ENCODE assay signal across 27 mouse cellular contexts in genomic region chr11:49264081-49264480, GRCm38 (mm10). TPM values are rescaled to one million over a fixed set of nuclear protein-coding genes. Genes with fewer than 3 reads are reported as not detected.
"Had no signal": no experiment of that assay in that cellular context is flagged by ENCODE, and none has a peak within 500 bp of the region (broad histone marks: within the 10 kb centered on the region; RNA-seq: fewer than 3 reads in every experiment).

No protein-coding gene starts in this region.

- H3K9me3 ChIP-seq: liver, embryonic 13.5 days; liver, embryonic 15.5 days; midbrain, embryonic 10.5 days; midbrain, embryonic 12.5 days; neural tube, embryonic 13.5 days; neural tube, embryonic 15.5 days had no signal

- H3K27me3 ChIP-seq: liver, embryonic 13.5 days; liver, embryonic 15.5 days; midbrain, embryonic 12.5 days; neural tube, embryonic 13.5 days; neural tube, embryonic 15.5 days had no signal

- H3K4me1 ChIP-seq: midbrain, embryonic 10.5 days; midbrain, embryonic 12.5 days; neural tube, embryonic 13.5 days; neural tube, embryonic 15.5 days had no signal

- H3K4me3 ChIP-seq: liver, embryonic 13.5 days; liver, embryonic 15.5 days; midbrain, embryonic 10.5 days; midbrain, embryonic 12.5 days; myocyte; neural tube, embryonic 13.5 days; neural tube, embryonic 15.5 days had no signal

- H3K4me2 ChIP-seq: liver, embryonic 13.5 days; liver, embryonic 15.5 days; lung, embryonic 14.5 days; midbrain, embryonic 12.5 days; neural tube, embryonic 13.5 days; neural tube, embryonic 15.5 days had no signal

- DNase-seq: liver, embryonic 13.5 days; lung, postnatal 4 days; midbrain, embryonic 14.5 days; retina, postnatal 1 day; right cerebral cortex, adult 18-20 months; right cerebral cortex, postnatal 25 days; right cerebral cortex, postnatal 4 days; spleen, adult 18-20 months; thymus, adult 18-20 months; thymus, postnatal 14 days; thymus, postnatal 36 days had no signal

- ATAC-seq: midbrain, embryonic 16.5 days had no signal

- H3K9ac ChIP-seq: liver, embryonic 13.5 days; liver, embryonic 15.5 days; lung, embryonic 14.5 days; midbrain, embryonic 12.5 days; neural tube, embryonic 13.5 days; neural tube, embryonic 15.5 days had no signal

- H3K27ac ChIP-seq: liver, embryonic 13.5 days; liver, embryonic 15.5 days; midbrain, embryonic 10.5 days; midbrain, embryonic 12.5 days; neural tube, embryonic 13.5 days; neural tube, embryonic 15.5 days had no signal

RNA-seq across cellular contexts. Expression of gene Olfr1393, which starts 14.0 kb away (rescaled TPM):
- total RNA-seq: megakaryocyte, adult 5-6 weeks; megakaryocyte-erythroid progenitor cell, adult 5-6 weeks had no signal
- polyA plus RNA-seq: liver, embryonic 13.5 days; liver, embryonic 15.5 days; lung, embryonic 14.5 days; midbrain, embryonic 16.5 days; myocyte; neural tube, embryonic 13.5 days; neural tube, embryonic 15.5 days; stomach, embryonic 14.5 days; stomach, embryonic 16.5 days; thymus, postnatal 0 days had no signal

RNA-seq across cellular contexts. Expression of gene Olfr1392, which starts 21.0 kb away (rescaled TPM):
- total RNA-seq: megakaryocyte, adult 5-6 weeks; megakaryocyte-erythroid progenitor cell, adult 5-6 weeks had no signal
- polyA plus RNA-seq: liver, embryonic 13.5 days; liver, embryonic 15.5 days; lung, embryonic 14.5 days; lung, embryonic 16.5 days; midbrain, embryonic 14.5 days; midbrain, embryonic 16.5 days; myocyte; neural tube, embryonic 11.5 days; neural tube, embryonic 13.5 days; neural tube, embryonic 15.5 days; thymus, postnatal 0 days had no signal

RNA-seq across cellular contexts. Expression of gene Olfr10, which starts 40.5 kb away (rescaled TPM):
- total RNA-seq: megakaryocyte, adult 5-6 weeks; megakaryocyte-erythroid progenitor cell, adult 5-6 weeks had no signal
- polyA plus RNA-seq: liver, embryonic 13.5 days; liver, embryonic 15.5 days; lung, embryonic 14.5 days; lung, embryonic 16.5 days; midbrain, embryonic 10.5 days; midbrain, embryonic 12.5 days; midbrain, embryonic 14.5 days; midbrain, embryonic 16.5 days; myocyte; neural tube, embryonic 11.5 days; neural tube, embryonic 13.5 days; neural tube, embryonic 15.5 days; small intestine, adult 2 months; stomach, embryonic 14.5 days; stomach, embryonic 16.5 days; thymus, postnatal 0 days had no signal

RNA-seq across cellular contexts. Expression of gene Olfr1391, which starts 58.5 kb away (rescaled TPM):
- total RNA-seq: megakaryocyte, adult 5-6 weeks; megakaryocyte-erythroid progenitor cell, adult 5-6 weeks had no signal
- polyA plus RNA-seq: liver, embryonic 13.5 days; liver, embryonic 15.5 days; lung, embryonic 14.5 days; lung, embryonic 16.5 days; midbrain, embryonic 10.5 days; midbrain, embryonic 12.5 days; midbrain, embryonic 14.5 days; midbrain, embryonic 16.5 days; myocyte; neural tube, embryonic 11.5 days; neural tube, embryonic 13.5 days; neural tube, embryonic 15.5 days; small intestine, adult 2 months; stomach, embryonic 14.5 days; stomach, embryonic 16.5 days; thymus, postnatal 0 days had no signal
